Mouse (Mus musculus): ENCODE measurements around the gene Tmem106a.

- TF ChIP-seq CTCF (IDR thresholded peaks at IDR 0.05; ENCODE audit: borderline replicate concordance, control insufficient read depth, extremely low read depth, insufficient read depth, low read length, poor library complexity) (no peak), POLR2A (IDR thresholded peaks at IDR 0.05; ENCODE audit: control insufficient read depth, extremely low read depth, insufficient read depth, low read length, poor library complexity) (peak; percentile 29; the same call in 1 of the 2 replicates)
These were observed 46.0 kb downstream of the Tmem106a start for GRCm38 (mm10) chr11:101627857-101628559.
